11 mouse cellular contexts compared by ENCODE assay signal in genomic region chr14:61242611-61243010, GRCm38 (mm10). TPM values are rescaled to one million over a fixed set of nuclear protein-coding genes. Genes with fewer than 3 reads are reported as not detected.
DNase-seq lines count a peak whose midpoint lies in the region; ATAC-seq and TF ChIP-seq lines count a peak whose summit lies in the region.
"Had no signal": no experiment of that assay in that cellular context is flagged by ENCODE, and none has a peak within 500 bp of the region (broad histone marks: within the 10 kb centered on the region; RNA-seq: fewer than 3 reads in every experiment).

No protein-coding gene starts in this region.

- no peak overlapping the region for H3K4me2 ChIP-seq in lung, embryonic 14.5 days

- H3K4me1 ChIP-seq in lung, embryonic 14.5 days (ENCODE audit: insufficient read depth) = no peaks in the 10 kb centered on the region

- 35% methylated on average over 6 of the region's 6 CpGs for WGBS in lung, embryonic 14.5 days

- TF ChIP-seq POLR2A in brain, embryonic 14.5 days (IDR thresholded peaks at IDR 0.05; ENCODE audit: borderline replicate concordance, extremely low read depth, insufficient read depth, insufficient read length, poor library complexity, severe bottlenecking) = no peak

- H3K27me3 ChIP-seq in lung, embryonic 14.5 days (ENCODE audit: insufficient read depth, low read length) = no peaks in the 10 kb centered on the region

- no peak for ATAC-seq in lung, embryonic 14.5 days (ENCODE audit: insufficient read depth)
- ATAC-seq: hindbrain, embryonic 16.5 days had no signal

- peak; percentile 50 for TF ChIP-seq CTCF in lung, embryonic 14.5 days (IDR thresholded peaks at IDR 0.05; ENCODE audit: low read depth)
- TF ChIP-seq CTCF in brain, embryonic 14.5 days (IDR thresholded peaks at IDR 0.05; ENCODE audit: borderline replicate concordance, extremely low read depth, insufficient read depth, insufficient read length) = peak; percentile 36; the same call in 1 of the 2 replicates

- no peaks in the 10 kb centered on the region for H3K9me3 ChIP-seq in lung, embryonic 14.5 days (ENCODE audit: low read depth, low read length)

- no peak overlapping the region for H3K9ac ChIP-seq in lung, embryonic 14.5 days

- H3K36me3 ChIP-seq in lung, embryonic 14.5 days (ENCODE audit: insufficient read depth) = no peaks in the 10 kb centered on the region

- intact Hi-C loops in gastrocnemius, postnatal 14 days (cut with DNase I; ENCODE audit: low total_unique reads) = loop anchor here (5.0 kb wide), 1 partner anchor 50 kb away; no protein-coding TSS in a partner anchor

- peak; percentile 36 to 58 for DNase-seq in cerebellum, postnatal 14 days
- DNase-seq in cerebellum, postnatal 36 days = no peak
- peak; percentile 58 for DNase-seq in lung, embryonic 14.5 days
- no peak for DNase-seq in lung, adult 18-20 months
- DNase-seq in brain, embryonic 14.5 days (ENCODE audit: low read depth) = peak; percentile 31
- DNase-seq in retina, postnatal 1 day = peak; percentile 50
- DNase-seq in gastrocnemius, postnatal 14 days = no peak
- DNase-seq in kidney, adult 11 months = no peak
- DNase-seq: cerebellum, adult 9-10 months had no signal

- H3K27ac ChIP-seq in lung, embryonic 14.5 days (ENCODE audit: low read depth) = no peak overlapping the region

- no peak overlapping the region for H3K4me3 ChIP-seq in lung, embryonic 14.5 days (ENCODE audit: low read depth, low read length)

RNA-seq across cellular contexts. Expression of gene Sgcg, which starts 15.7 kb away (rescaled TPM):
- polyA plus RNA-seq in lung, embryonic 14.5 days (2014; fragmentation: Nextera tagmentation; extraction: Ambion mirVana) = 0.45 and 1.2 TPM in 2 replicates
- 0.07 and 0.10 TPM in 2 replicates for polyA plus RNA-seq in brain, embryonic 14.5 days (2012; rRNA removed)
- 100 to 1,000 TPM; 158 to 177 TPM for total RNA-seq in gastrocnemius, postnatal 14 days (2021)
- polyA plus RNA-seq: small intestine, adult 2 months had no signal

Comparison
In these comparisons a context has a peak if more than half of its experiments do, and no peak if none do; other contexts are left out.
1. DNase-seq: peak in cerebellum, postnatal 14 days (2 of 2), lung, embryonic 14.5 days (single experiment), brain, embryonic 14.5 days (single experiment) and retina, postnatal 1 day (single experiment); none in cerebellum, postnatal 36 days (0 of 2), lung, adult 18-20 months (0 of 2), gastrocnemius, postnatal 14 days (single experiment) and kidney, adult 11 months (single experiment).